ENCODE assay signal across 8 mouse cellular contexts in genomic region chr1:85793208-85794105, GRCm38 (mm10). TPM values are rescaled to one million over a fixed set of nuclear protein-coding genes. Genes with fewer than 3 reads are reported as not detected.
DNase-seq lines count a peak whose midpoint lies in the region; ATAC-seq lines count a peak whose summit lies in the region.

Gene Cab39, plus strand, starts transcription at chr1:85793441.

- H3K4me1 ChIP-seq in hindbrain, embryonic 16.5 days (ENCODE audit: control insufficient read depth, insufficient read depth, low read depth, low read length) = peaks cover 11% of the 10 kb centered on the region

- peak within 1 kb of the TSS; percentile 91 for H3K27ac ChIP-seq in hindbrain, embryonic 16.5 days (ENCODE audit: low read depth, low read length)
- peak within 1 kb of the TSS; percentile 76 for H3K27ac ChIP-seq in macrophage

- H3K9ac ChIP-seq in hindbrain, embryonic 16.5 days (ENCODE audit: low read depth, low read length) = peak within 1 kb of the TSS; percentile 82

- H3K9me3 ChIP-seq in hindbrain, embryonic 16.5 days (ENCODE audit: control insufficient read depth, low read length) = no peaks in the 10 kb centered on the region

- H3K79me2 ChIP-seq in macrophage (ENCODE audit: inconsistent target) = peaks cover 47% of the 10 kb centered on the region

- DNase-seq in T-cell, adult 2 months (ENCODE audit: low spot score) = peak; percentile 88
- peak; percentile 87 to 89 for DNase-seq in cerebellum, postnatal 36 days
- DNase-seq in gastrocnemius, adult 18-20 months (ENCODE audit: low spot score) = peak; percentile 87
- DNase-seq in left cerebral cortex, adult 18-20 months (ENCODE audit: low spot score in 2 of 2) = peak; percentile 80 to 92
- peak; percentile 90 for DNase-seq in right cerebral cortex, adult 18-20 months
- DNase-seq in urinary bladder, postnatal 10 days (ENCODE audit: low spot score) = peak; percentile 38

- under 1% methylated on average over 103 of the region's 118 CpGs for WGBS in hindbrain, embryonic 16.5 days
- under 1% methylated on average over 78 of the region's 118 CpGs for WGBS in macrophage (ENCODE audit: missing documents)

- H3K4me2 ChIP-seq in hindbrain, embryonic 16.5 days (ENCODE audit: low read length) = peak within 1 kb of the TSS; percentile 59

- ATAC-seq in hindbrain, embryonic 16.5 days = peak; percentile 98

- no peaks in the 10 kb centered on the region for H3K27me3 ChIP-seq in hindbrain, embryonic 16.5 days (replicated peaks; ENCODE audit: control insufficient read depth, insufficient read depth, low read length)

- peak within 1 kb of the TSS; percentile 63 for H3K4me3 ChIP-seq in hindbrain, embryonic 16.5 days (ENCODE audit: low read length)
- peak within 1 kb of the TSS; percentile 71 for H3K4me3 ChIP-seq in macrophage (ENCODE audit: inconsistent target)

- H3K36me3 ChIP-seq in hindbrain, embryonic 16.5 days (ENCODE audit: control insufficient read depth, insufficient read depth, low read length) = no peaks in the 10 kb centered on the region
- no peaks in the 10 kb centered on the region for H3K36me3 ChIP-seq in macrophage (ENCODE audit: inconsistent target)

RNA-seq across cellular contexts. Expression of gene Cab39, which starts in this region (rescaled TPM):
- total RNA-seq in gastrocnemius, adult 18-20 months (2021) = 100 to 1,000 TPM; 169 to 186 TPM
- 42.3 and 47.9 TPM in 2 replicates for polyA plus RNA-seq in hindbrain, embryonic 16.5 days (2015; fragmentation: Nextera tagmentation; extraction: Ambion mirVana)
- total RNA-seq in left cerebral cortex, adult 18-20 months (2021) = 100 to 1,000 TPM; 170 to 175 TPM
- total RNA-seq in macrophage (2018; cell fraction: chromatin; rRNA removed) = 100 to 1,000 TPM in 2 of 26 experiments, 10 to 100 TPM in 24; 33.9 to 109 (median 74.3) TPM
- total RNA-seq in macrophage (2018; cell fraction: cytosol; rRNA removed) = 100 to 1,000 TPM in 25 of 26 experiments, 10 to 100 TPM in 1; 99.5 to 166 (median 146) TPM
- 100 to 1,000 TPM in 15 of 26 experiments, 10 to 100 TPM in 11; 65.3 to 172 (median 109) TPM for total RNA-seq in macrophage (2018; cell fraction: nucleus; rRNA removed)
- polyA plus RNA-seq in macrophage (2018) = 120 to 143 TPM (median 143 TPM) in 3 replicates

Comparison
In these comparisons a context has a peak if more than half of its experiments do, and no peak if none do; other contexts are left out.
1. Peak in every context shown above with its lines: DNase-seq, ATAC-seq, H3K4me3 ChIP-seq and H3K27ac ChIP-seq.
2. DNase-seq: peak in every context shown above with its lines; median percentile 90 in right cerebral cortex, adult 18-20 months; 88 in T-cell, adult 2 months; 88 in cerebellum, postnatal 36 days; 87 in gastrocnemius, adult 18-20 months; 86 in left cerebral cortex, adult 18-20 months; 38 in urinary bladder, postnatal 10 days.